Comparison of ENCODE assay signal across 25 mouse cellular contexts in the genomic region with DNA sequence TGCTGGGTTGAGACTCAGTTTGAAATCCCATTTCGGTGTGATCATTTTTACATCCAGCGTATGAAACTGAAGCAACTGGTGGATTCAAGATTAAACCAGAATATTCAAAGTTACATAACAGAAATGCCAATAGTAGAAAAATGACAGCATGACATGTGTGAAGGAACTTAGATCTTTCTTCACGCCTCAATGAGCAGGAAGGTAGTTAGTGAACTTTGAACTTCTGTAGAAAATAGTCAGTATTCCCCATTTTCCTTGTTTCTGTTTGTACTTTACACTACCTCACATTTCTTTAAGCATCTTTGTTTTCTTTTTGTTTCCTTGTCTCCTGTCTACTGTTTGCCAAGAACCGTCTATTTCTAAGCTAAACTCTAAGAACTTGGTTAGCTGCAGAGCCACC. TPM values are rescaled to one million over a fixed set of nuclear protein-coding genes. Genes with fewer than 3 reads are reported as not detected.
"Had no signal": no experiment of that assay in that cellular context is flagged by ENCODE, and none has a peak within 500 bp of the region (broad histone marks: within the 10 kb centered on the region; RNA-seq: fewer than 3 reads in every experiment).

No protein-coding gene starts in this region.

- H3K4me1 ChIP-seq: hindbrain, embryonic 15.5 days; liver, embryonic 13.5 days had no signal

- H3K4me3 ChIP-seq: heart, adult 2 months; heart, embryonic 13.5 days; heart, embryonic 15.5 days; hindbrain, embryonic 13.5 days; hindbrain, embryonic 15.5 days; left cerebral cortex, adult 2 months; limb, embryonic 10.5 days; limb, embryonic 12.5 days; liver, embryonic 13.5 days; liver, embryonic 15.5 days had no signal

- H3K27me3 ChIP-seq: hindbrain, embryonic 13.5 days; hindbrain, embryonic 15.5 days; limb, embryonic 12.5 days; liver, embryonic 13.5 days; liver, embryonic 15.5 days had no signal

- ATAC-seq: hindbrain, postnatal 0 days had no signal

- DNase-seq: gastrocnemius, postnatal 14 days; gastrocnemius, postnatal 36 days; heart, adult 11 months; heart, adult 2 months; heart, postnatal 14 days; heart, postnatal 36 days; kidney, adult 11 months; kidney, adult 8-10 months; kidney, postnatal 14 days; layer of hippocampus, adult 9-11 months; layer of hippocampus, postnatal 36 days; liver; liver, embryonic 13.5 days had no signal

- H3K9me3 ChIP-seq: heart, embryonic 13.5 days; heart, embryonic 15.5 days; hindbrain, embryonic 13.5 days; hindbrain, embryonic 15.5 days; limb, embryonic 10.5 days; limb, embryonic 12.5 days; liver, embryonic 13.5 days; liver, embryonic 15.5 days had no signal

- H3K4me2 ChIP-seq: heart, embryonic 11.5 days; heart, embryonic 13.5 days; heart, embryonic 15.5 days; hindbrain, embryonic 13.5 days; hindbrain, embryonic 15.5 days; limb, embryonic 12.5 days; liver, embryonic 11.5 days; liver, embryonic 13.5 days; liver, embryonic 15.5 days had no signal

- H3K36me3 ChIP-seq: heart, embryonic 13.5 days; heart, embryonic 15.5 days; hindbrain, embryonic 13.5 days; hindbrain, embryonic 15.5 days; limb, embryonic 10.5 days; limb, embryonic 12.5 days; liver, embryonic 13.5 days; liver, embryonic 15.5 days had no signal

- H3K27ac ChIP-seq: heart, adult 2 months; heart, embryonic 13.5 days; heart, embryonic 15.5 days; hindbrain, embryonic 13.5 days; hindbrain, embryonic 15.5 days; hindbrain, postnatal 0 days; left cerebral cortex, adult 2 months; limb, embryonic 10.5 days; limb, embryonic 12.5 days; liver, embryonic 13.5 days; liver, embryonic 15.5 days had no signal

- H3K9ac ChIP-seq: heart, embryonic 13.5 days; heart, embryonic 15.5 days; hindbrain, embryonic 13.5 days; hindbrain, embryonic 15.5 days; limb, embryonic 12.5 days; liver, embryonic 13.5 days; liver, embryonic 15.5 days had no signal

RNA-seq across cellular contexts. Expression of a gene that starts 53.9 kb away (rescaled TPM):
- total RNA-seq: hematopoietic stem cell, adult 5-6 weeks had no signal
